10 mouse cellular contexts compared by ENCODE assay signal in genomic region chr8:84193566-84193965, GRCm38 (mm10). TPM values are rescaled to one million over a fixed set of nuclear protein-coding genes. Genes with fewer than 3 reads are reported as not detected.
DNase-seq lines count a peak whose midpoint lies in the region; ATAC-seq and TF ChIP-seq lines count a peak whose summit lies in the region.
"Had no signal": no experiment of that assay in that cellular context is flagged by ENCODE, and none has a peak within 500 bp of the region (broad histone marks: within the 10 kb centered on the region; RNA-seq: fewer than 3 reads in every experiment).

No protein-coding gene starts in this region.

- no peaks in the 10 kb centered on the region for H3K79me2 ChIP-seq in CH12.LX (replicated peaks; ENCODE audit: control insufficient read depth, extremely low read depth, insufficient read depth, poor library complexity, severe bottlenecking)

- H3K9ac ChIP-seq in CH12.LX (ENCODE audit: insufficient read depth, low read depth) = no peak overlapping the region
- no peak overlapping the region for H3K9ac ChIP-seq in limb, embryonic 14.5 days (ENCODE audit: low read depth, low read length, severe bottlenecking)

- H3K36me3 ChIP-seq in CH12.LX (replicated peaks in 1 of 2; ENCODE audit: control insufficient read depth in 1 of 2, insufficient read depth in 1 of 2, low read length in 1 of 2) = no peaks in the 10 kb centered on the region
- no peaks in the 10 kb centered on the region for H3K36me3 ChIP-seq in limb, embryonic 14.5 days (ENCODE audit: control insufficient read depth, insufficient read depth, low read length)

- peaks cover under 1 to 24% of the 10 kb centered on the region in 2 experiments for H3K4me1 ChIP-seq in CH12.LX (ENCODE audit: control insufficient read depth in 1 of 2, insufficient read depth in 2 of 2)
- peaks cover 27% of the 10 kb centered on the region for H3K4me1 ChIP-seq in limb, embryonic 14.5 days (ENCODE audit: control insufficient read depth, insufficient read depth, low read length)

- peak; percentile 65 for TF ChIP-seq CTCF in layer of hippocampus, adult 2 months (conservative IDR thresholded peaks at IDR 0.05)
- peak; percentile 65 to 77 for TF ChIP-seq CTCF in CH12.LX (conservative IDR thresholded peaks at IDR 0.05 in 1 of 2, IDR thresholded peaks at IDR 0.05 in 1 of 2; ENCODE audit: low read depth in 2 of 2, low read length in 2 of 2)

- 84% methylated on average over 5 of the region's 5 CpGs for WGBS in limb, embryonic 14.5 days

- dilution Hi-C loops in CH12.LX (cut with MboI; ENCODE audit: extremely low pct_ligation_motif_present, extremely low pct_unique_long_range_greater_than_20kb, low sequenced_read_pairs) = no loop called here

- no peak for DNase-seq in layer of hippocampus, adult 2 months (ENCODE audit: low spot score in 2 of 2)
- DNase-seq in layer of hippocampus, adult 11-12 months (ENCODE audit: low spot score) = no peak
- DNase-seq in CH12.LX (ENCODE audit: extremely low read depth) (peak; percentile 62), MEL-GATA-1-ER (ENCODE audit: extremely low read depth, low read depth) (peak; percentile 23)
- DNase-seq in limb, embryonic 14.5 days (ENCODE audit: low spot score) = no peak
- no peak for DNase-seq in right cerebral cortex, postnatal 14 days
- DNase-seq in cerebellum, adult 11-12 months = no peak
- DNase-seq: cerebellum, postnatal 36 days; thymus, postnatal 36 days had no signal

- H3K27ac ChIP-seq in layer of hippocampus, adult 2 months = no peak overlapping the region
- no peak overlapping the region for H3K27ac ChIP-seq in CH12.LX (ENCODE audit: insufficient read depth, low read depth)
- H3K27ac ChIP-seq in limb, embryonic 14.5 days (replicated peaks; ENCODE audit: low read depth, low read length) = peak overlapping the region; percentile 87

- H3K4me2 ChIP-seq in CH12.LX (ENCODE audit: insufficient read depth, low read depth, poor library complexity, severe bottlenecking) = no peak overlapping the region
- H3K4me2 ChIP-seq in limb, embryonic 14.5 days (replicated peaks; ENCODE audit: low read depth, low read length, severe bottlenecking) = no peak overlapping the region

- no peaks in the 10 kb centered on the region for H3K9me3 ChIP-seq in CH12.LX (replicated peaks; ENCODE audit: low read length)
- H3K9me3 ChIP-seq in limb, embryonic 14.5 days (ENCODE audit: control insufficient read depth, low read length) = no peaks in the 10 kb centered on the region

- TF ChIP-seq EP300 in CH12.LX (IDR thresholded peaks at IDR 0.05; ENCODE audit: low read length) = no peak

- no peak overlapping the region for H3K4me3 ChIP-seq in layer of hippocampus, adult 2 months
- no peak overlapping the region for H3K4me3 ChIP-seq in CH12.LX (replicated peaks in 1 of 3; ENCODE audit: low read depth in 2 of 3, low read length in 2 of 3, poor library complexity in 1 of 3)
- no peak overlapping the region for H3K4me3 ChIP-seq in limb, embryonic 14.5 days (replicated peaks; ENCODE audit: low read length)

- TF ChIP-seq POLR2A in CH12.LX (IDR thresholded peaks at IDR 0.05; ENCODE audit: low read depth, low read length) = no peak
- TF ChIP-seq POLR2A in limb, embryonic 14.5 days (IDR thresholded peaks at IDR 0.05; ENCODE audit: borderline replicate concordance, extremely low read depth, insufficient read depth, insufficient read length) = no peak

- H3K27me3 ChIP-seq in CH12.LX (replicated peaks) = peaks cover 4% of the 10 kb centered on the region
- no peaks in the 10 kb centered on the region for H3K27me3 ChIP-seq in limb, embryonic 14.5 days (ENCODE audit: control insufficient read depth, insufficient read depth, low read length)

- in situ Hi-C loops in CH12.LX (cut with MboI; ENCODE audit: low pct_ligation_motif_present, low pct_unique_long_range_greater_than_20kb, low sequenced_read_pairs) = no loop called here

- TF ChIP-seq RAD21 in CH12.LX (IDR thresholded peaks at IDR 0.05; ENCODE audit: low read depth, low read length) = peak; percentile 21

- no peak for ATAC-seq in limb, embryonic 14.5 days (ENCODE audit: low FRiP score, low read depth)

TF ChIP-seq in CH12.LX, 34 proteins besides CTCF, POLR2A, EP300 and RAD21:
- TF ChIP-seq E2F4 (IDR thresholded peaks at IDR 0.05; ENCODE audit: insufficient replicate concordance, low read depth, low read length) (no peak), NRF1 (IDR thresholded peaks at IDR 0.05; ENCODE audit: low read depth, low read length) (no peak), USF2 (conservative IDR thresholded peaks at IDR 0.05; ENCODE audit: low read depth, low read length) (no peak), SMC3 (IDR thresholded peaks at IDR 0.05; ENCODE audit: low read depth, low read length) (peak; percentile 31)

RNA-seq across cellular contexts. Expression of gene Nanos3, which starts 8.5 kb away (rescaled TPM):
- total RNA-seq in layer of hippocampus, adult 2 months (2021) = 1 to 10 TPM; 2.6 to 5.0 TPM
- total RNA-seq in CH12.LX (2012; rRNA removed) (not detected in 2 replicates), CH12.LX (2014; rRNA removed) (not detected in 2 replicates)
- not detected in 2 replicates for polyA plus RNA-seq in CH12.LX (2012; ENCODE audit: insufficient read length, low read depth)
- 3.0 and 4.8 TPM in 2 replicates for polyA plus RNA-seq in limb, embryonic 14.5 days (2012; rRNA removed)
- polyA plus RNA-seq in limb, embryonic 14.5 days (2014; fragmentation: Nextera tagmentation; extraction: Ambion mirVana) = 5.4 and 5.8 TPM in 2 replicates
- total RNA-seq: hematopoietic stem cell, adult 5-6 weeks had no signal

RNA-seq across cellular contexts. Expression of gene Zswim4, which starts 43.3 kb away (rescaled TPM):
- 10 to 100 TPM; 18.0 to 19.3 TPM for total RNA-seq in layer of hippocampus, adult 2 months (2021)
- total RNA-seq in CH12.LX (2012; rRNA removed) = 6.3 and 9.7 TPM in 2 replicates
- total RNA-seq in CH12.LX (2014; rRNA removed) = 4.7 and 4.9 TPM in 2 replicates
- 6.5 and 9.1 TPM in 2 replicates for polyA plus RNA-seq in CH12.LX (2012; ENCODE audit: insufficient read length, low read depth)
- 23.8 and 35.1 TPM in 2 replicates for polyA plus RNA-seq in limb, embryonic 14.5 days (2012; rRNA removed)
- polyA plus RNA-seq in limb, embryonic 14.5 days (2014; fragmentation: Nextera tagmentation; extraction: Ambion mirVana) = 13.9 and 17.1 TPM in 2 replicates

RNA-seq across cellular contexts. Expression of gene 4930432K21Rik, which starts 45.7 kb away (rescaled TPM):
- 1 to 10 TPM; 2.1 to 2.9 TPM for total RNA-seq in layer of hippocampus, adult 2 months (2021)
- 0.04 TPM in 1 of 2 replicates, not detected in the other for total RNA-seq in CH12.LX (2012; rRNA removed)
- total RNA-seq in CH12.LX (2014; rRNA removed) = 0.09 TPM in 1 of 2 replicates, not detected in the other
- polyA plus RNA-seq in CH12.LX (2012; ENCODE audit: insufficient read length, low read depth) = not detected in 2 replicates
- 1.7 TPM in 2 replicates for polyA plus RNA-seq in limb, embryonic 14.5 days (2012; rRNA removed)
- polyA plus RNA-seq in limb, embryonic 14.5 days (2014; fragmentation: Nextera tagmentation; extraction: Ambion mirVana) = 0.44 and 0.72 TPM in 2 replicates

RNA-seq across cellular contexts. Expression of gene Cc2d1a, which starts 45.8 kb away (rescaled TPM):
- total RNA-seq in layer of hippocampus, adult 2 months (2021) = 10 to 100 TPM; 53.2 to 57.8 TPM
- total RNA-seq in CH12.LX (2012; rRNA removed) (7.8 and 8.2 TPM in 2 replicates), CH12.LX (2014; rRNA removed) (2.5 and 2.8 TPM in 2 replicates)
- 10.5 and 11.4 TPM in 2 replicates for polyA plus RNA-seq in CH12.LX (2012; ENCODE audit: insufficient read length, low read depth)
- 30.9 and 34.3 TPM in 2 replicates for polyA plus RNA-seq in limb, embryonic 14.5 days (2012; rRNA removed)
- polyA plus RNA-seq in limb, embryonic 14.5 days (2014; fragmentation: Nextera tagmentation; extraction: Ambion mirVana) = 21.6 and 22.9 TPM in 2 replicates

RNA-seq across cellular contexts. Expression of gene D8Ertd738e, which starts 56.0 kb away (rescaled TPM):
- total RNA-seq in layer of hippocampus, adult 2 months (2021) = 100 to 1,000 TPM; 143 to 146 TPM
- total RNA-seq in CH12.LX (2012; rRNA removed) = 225 and 266 TPM in 2 replicates
- total RNA-seq in CH12.LX (2014; rRNA removed) = 213 and 228 TPM in 2 replicates
- polyA plus RNA-seq in CH12.LX (2012; ENCODE audit: insufficient read length, low read depth) = 217 and 262 TPM in 2 replicates
- 173 and 221 TPM in 2 replicates for polyA plus RNA-seq in limb, embryonic 14.5 days (2012; rRNA removed)
- polyA plus RNA-seq in limb, embryonic 14.5 days (2014; fragmentation: Nextera tagmentation; extraction: Ambion mirVana) = 374 and 380 TPM in 2 replicates

Comparison
In these comparisons a context has a peak if more than half of its experiments do, and no peak if none do; other contexts are left out.
1. DNase-seq: peak in CH12.LX (single experiment) and MEL-GATA-1-ER (single experiment); none in layer of hippocampus, adult 2 months (0 of 2), layer of hippocampus, adult 11-12 months (single experiment), limb, embryonic 14.5 days (single experiment), right cerebral cortex, postnatal 14 days (single experiment) and cerebellum, adult 11-12 months (single experiment).